Mouse (Mus musculus) neural tube, embryonic 14.5 days (tissue): ENCODE data around the gene Tkt. TPM values are rescaled to one million over a fixed set of nuclear protein-coding genes. Genes with fewer than 3 reads are reported as not detected.

Experiments used
- ATAC-seq: fragments of 200-750 bp; cut with Nextera tagmentation; 2 replicates; pipeline ENCODE4 v1.8.0; 2017; ENCODE audit warnings: low read depth, mild to moderate bottlenecking, moderate TSS enrichment, moderate library complexity
- H3K27ac ChIP-seq: fragments of 300-500 bp; sonication (generic); 2 replicates; pipeline ENCODE4 v1.5.1; 2014; ENCODE audit warnings: low read depth, mild to moderate bottlenecking, control low read depth, low read length, moderate library complexity, mixed read lengths
- H3K27me3 ChIP-seq: fragments of 300-500 bp; sonication (generic); 2 replicates; pipeline ENCODE4 v1.6.1; 2014; ENCODE audit warnings: low read length; ENCODE audit not compliant: control insufficient read depth, insufficient read depth
- H3K36me3 ChIP-seq: fragments of 300-500 bp; sonication (generic); 2 replicates; pipeline ENCODE4 v1.6.1; 2014; ENCODE audit warnings: low read length, mixed read lengths; ENCODE audit not compliant: control insufficient read depth, insufficient read depth
- H3K4me1 ChIP-seq: fragments of 300-500 bp; sonication (generic); 2 replicates; pipeline ENCODE4 v1.6.1; 2014; ENCODE audit warnings: low read length; ENCODE audit not compliant: control insufficient read depth, insufficient read depth
- H3K4me2 ChIP-seq: fragments of 300-500 bp; sonication (generic); 2 replicates; pipeline ENCODE4 v1.6.1; 2014; ENCODE audit warnings: mild to moderate bottlenecking, low read depth, low read length, control low read depth
- H3K4me3 ChIP-seq: fragments of 300-500 bp; sonication (generic); 2 replicates; pipeline ENCODE4 v1.5.1; 2014; ENCODE audit warnings: low read depth, low read length, control low read depth, mixed read lengths
- H3K9ac ChIP-seq: fragments of 300-500 bp; sonication (generic); replicated peaks from 2 replicates; pipeline ENCODE4 v1.6.1; 2014; ENCODE audit warnings: low read depth, mild to moderate bottlenecking, control low read depth, low read length, mixed read lengths
- H3K9me3 ChIP-seq: fragments of 300-500 bp; sonication (generic); 2 replicates; pipeline ENCODE4 v1.6.1; 2016; ENCODE audit warnings: low read length; ENCODE audit not compliant: control insufficient read depth
- WGBS: fragments of 180-500 bp; shearing (Covaris S2); extraction: QIAGEN DNeasy Blood & Tissue Kit; methylation state at CpG from one replicate; pipeline ENCODE4 v1.1.7; 2014; 5-methylcytosine and 5-hydroxymethylcytosine counted together
- polyA plus RNA-seq: library from polyadenylated mRNA; unstranded; fragments of >200 nt; fragmentation: Nextera tagmentation; extraction: Ambion mirVana; gene quantifications from 2 replicates; pipeline ENCODE4 v1.2.1, GENCODE M21; 2014

Tkt gene
- 81.9 and 169 TPM in 2 replicates for polyA plus RNA-seq

DNA sequence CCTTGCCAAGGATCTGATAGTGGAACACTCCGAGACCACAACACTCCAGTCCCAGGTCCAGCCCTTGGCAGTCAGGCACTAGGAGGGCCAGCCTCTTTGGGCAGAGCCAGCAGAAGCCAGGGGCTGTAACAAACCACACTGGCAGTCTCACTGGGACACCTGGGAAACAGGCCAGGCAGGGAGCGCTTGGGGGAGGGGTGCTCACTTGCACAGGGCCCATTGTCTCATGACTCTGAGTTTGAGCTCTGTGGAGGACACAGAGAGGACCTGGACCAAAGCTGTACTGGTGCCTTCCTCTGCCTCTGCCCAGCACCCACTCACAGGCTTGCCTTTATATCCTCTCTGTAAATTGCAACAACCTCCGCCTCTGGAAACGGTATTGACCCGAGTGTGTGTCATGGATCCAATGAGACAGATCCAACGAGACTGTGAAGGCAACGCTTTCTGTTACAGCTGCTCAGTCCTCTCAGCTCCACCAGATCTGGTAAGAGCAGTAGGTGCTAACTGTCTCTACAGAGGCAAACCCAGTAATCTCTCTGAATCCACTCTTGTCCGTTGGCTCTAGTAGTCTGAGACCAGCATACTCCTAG, at the start of gene Tkt:
Tkt (plus strand) TSS at position 229 of the 590 bp plus-strand sequence.
- Histone ChIP-seq H3K27me3 (no peaks in the 10 kb centered on the region), H3K27ac (peak within 1 kb of the TSS; percentile 94), H3K4me1 (peaks cover 25% of the 10 kb centered on the region), H3K36me3 (no peaks in the 10 kb centered on the region), H3K4me3 (peak within 1 kb of the TSS; percentile 62), H3K9me3 (no peaks in the 10 kb centered on the region), H3K9ac (peak within 1 kb of the TSS; percentile 95), H3K4me2 (peak within 1 kb of the TSS; percentile 91)
- whole genome bisulfite sequencing: 26% methylated on average over 8 of the region's 8 CpGs
- peak; percentile 31; the same call in 1 of the 2 replicates for ATAC-seq

GRCm38 (mm10) chr14:30504990-30505389, 43.2 kb upstream of the Tkt start:
- H3K36me3 ChIP-seq: peaks cover 35% of the 10 kb centered on the region
- 88% methylated on average over 5 of the region's 5 CpGs for WGBS
- no peak for ATAC-seq

DNA sequence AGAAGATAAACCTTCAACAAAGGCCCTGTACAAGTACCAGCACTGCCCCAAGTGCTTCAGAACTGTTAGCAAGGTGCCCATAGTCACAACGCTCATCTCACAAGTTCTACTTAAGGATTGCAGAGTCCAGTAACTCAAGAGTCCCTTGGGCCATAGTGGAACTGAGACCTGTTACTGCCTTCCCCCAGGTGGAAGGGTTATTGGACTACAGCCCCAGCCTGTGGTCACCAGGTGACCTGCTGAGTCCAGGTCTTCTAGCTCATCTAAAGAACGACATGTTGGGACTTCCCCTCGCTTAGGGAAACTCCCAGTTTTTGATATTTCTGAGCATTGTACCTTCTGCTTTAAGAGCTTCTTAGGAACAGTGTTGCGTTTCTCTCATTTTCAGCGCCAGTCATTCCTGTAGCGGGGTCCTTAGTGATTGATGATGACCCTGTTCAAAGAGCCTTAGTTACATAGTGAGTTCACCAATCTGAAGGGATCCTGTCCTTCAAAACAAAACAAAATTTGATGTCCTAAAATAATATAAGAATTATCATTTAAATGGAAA, 37.9 kb upstream of the Tkt start:
- WGBS: 95% methylated on average over 6 of the region's 6 CpGs
- Histone ChIP-seq H3K4me3 (no peak overlapping the region), H3K36me3 (peaks cover 30% of the 10 kb centered on the region), H3K4me2 (no peak overlapping the region), H3K27ac (no peak overlapping the region), H3K27me3 (no peaks in the 10 kb centered on the region), H3K9ac (no peak overlapping the region), H3K9me3 (no peaks in the 10 kb centered on the region), H3K4me1 (no peaks in the 10 kb centered on the region)
- ATAC-seq: no peak

More at GRCm38 (mm10) chr14:30504990-30505389, 43.2 kb upstream of the Tkt start:
- Histone ChIP-seq H3K4me3 (no peak overlapping the region), H3K9me3 (no peaks in the 10 kb centered on the region), H3K4me1 (no peaks in the 10 kb centered on the region), H3K4me2 (no peak overlapping the region), H3K27me3 (no peaks in the 10 kb centered on the region), H3K27ac (no peak overlapping the region), H3K9ac (no peak overlapping the region)

GRCm38 (mm10) chr14:30512896-30513295, 35.3 kb upstream of the Tkt start:
- Histone ChIP-seq H3K36me3 (0 out of 2 replicates have a peak, but pooled peaks cover 9% of the 10 kb centered on the region), H3K4me3 (no peak overlapping the region), H3K4me2 (no peak overlapping the region), H3K27ac (no peak overlapping the region), H3K9ac (no peak overlapping the region), H3K4me1 (no peaks in the 10 kb centered on the region), H3K27me3 (no peaks in the 10 kb centered on the region), H3K9me3 (no peaks in the 10 kb centered on the region)
- 91% methylated on average over 5 of the region's 5 CpGs for WGBS
- ATAC-seq: no peak

- Histone ChIP-seq H3K4me2 (no peak overlapping the region), H3K9me3 (no peaks in the 10 kb centered on the region), H3K9ac (no peak overlapping the region), H3K36me3 (peaks cover 20% of the 10 kb centered on the region), H3K27me3 (no peaks in the 10 kb centered on the region), H3K27ac (no peak overlapping the region), H3K4me3 (no peak overlapping the region), H3K4me1 (no peaks in the 10 kb centered on the region)
- ATAC-seq: no peak; the same call in 1 of the 2 replicates
- 92% methylated on average over 13 of the region's 13 CpGs for WGBS
Observed at GRCm38 (mm10) chr14:30515931-30516723, 32.0 kb upstream of the Tkt start.

GRCm38 (mm10) chr14:30519323-30519722, 28.8 kb upstream of the Tkt start:
- no peaks in the 10 kb centered on the region for H3K4me1 ChIP-seq
- H3K4me3 ChIP-seq: no peak overlapping the region
- no peak overlapping the region for H3K9ac ChIP-seq
- no peak overlapping the region for H3K4me2 ChIP-seq
- H3K36me3 ChIP-seq: peaks cover 32% of the 10 kb centered on the region
- WGBS: 84% methylated on average over 5 of the region's 5 CpGs
- ATAC-seq: no peak
- H3K9me3 ChIP-seq: no peaks in the 10 kb centered on the region
- H3K27ac ChIP-seq: no peak overlapping the region
- no peaks in the 10 kb centered on the region for H3K27me3 ChIP-seq

- Histone ChIP-seq H3K27me3 (no peaks in the 10 kb centered on the region), H3K4me1 (no peaks in the 10 kb centered on the region), H3K4me3 (no peak overlapping the region), H3K9me3 (no peaks in the 10 kb centered on the region), H3K9ac (no peak overlapping the region), H3K36me3 (peaks cover 45% of the 10 kb centered on the region), H3K4me2 (no peak overlapping the region), H3K27ac (no peak overlapping the region)
- WGBS: 80% methylated on average over 6 of the region's 6 CpGs
- no peak for ATAC-seq
Observed at GRCm38 (mm10) chr14:30523356-30523755, 24.8 kb upstream of the Tkt start.

DNA sequence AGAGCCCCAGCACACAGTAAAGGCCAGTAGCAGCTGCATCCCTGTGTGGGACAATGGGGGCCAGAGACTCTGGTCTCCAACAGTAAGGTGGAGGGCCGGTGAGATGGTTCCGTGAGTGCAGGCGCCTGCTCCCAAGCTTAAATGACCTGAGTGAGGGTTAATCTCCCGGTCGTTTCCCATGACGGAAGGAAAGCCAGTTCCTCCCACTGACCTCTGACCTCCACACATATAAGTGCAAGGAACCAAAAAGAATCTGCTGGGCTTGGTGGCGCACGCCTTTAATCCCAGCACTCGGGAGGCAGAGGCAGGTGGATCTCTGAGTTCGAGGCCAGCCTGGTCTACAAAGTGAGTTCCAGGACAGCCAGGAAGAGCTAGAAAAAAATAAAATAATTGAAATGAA, 19.8 kb upstream of the Tkt start:
- no peak overlapping the region for H3K27ac ChIP-seq
- no peaks in the 10 kb centered on the region for H3K27me3 ChIP-seq
- no peaks in the 10 kb centered on the region for H3K9me3 ChIP-seq
- H3K36me3 ChIP-seq: peaks cover 20% of the 10 kb centered on the region; the same call in 1 of the 2 replicates
- WGBS: 86% methylated on average over 10 of the region's 10 CpGs
- H3K4me3 ChIP-seq: no peak overlapping the region
- H3K9ac ChIP-seq: no peak overlapping the region
- ATAC-seq: no peak
- H3K4me1 ChIP-seq: no peaks in the 10 kb centered on the region
- no peak overlapping the region for H3K4me2 ChIP-seq

DNA sequence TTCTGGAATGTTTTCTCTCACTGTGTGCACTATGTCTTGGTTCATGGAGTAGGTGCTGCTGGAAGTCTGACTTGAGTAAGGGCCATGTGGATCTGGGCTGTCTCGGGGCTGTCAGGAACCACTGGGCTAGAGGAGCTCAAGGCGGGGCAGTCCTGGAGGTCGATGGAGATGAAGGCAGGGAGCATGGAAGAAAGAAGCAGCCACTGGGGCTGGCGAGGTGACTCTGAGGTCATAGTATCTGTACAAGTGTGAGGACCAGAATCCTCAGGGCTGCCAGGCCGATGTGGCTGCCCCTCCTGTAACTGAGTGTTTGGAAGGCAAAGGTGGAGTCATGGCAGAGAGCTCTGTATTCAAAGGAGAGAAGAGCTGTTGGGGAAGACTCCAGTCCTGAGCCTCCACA, 19.2 kb upstream of the Tkt start:
- no peaks in the 10 kb centered on the region for H3K27me3 ChIP-seq
- no peak overlapping the region for H3K4me3 ChIP-seq
- WGBS: 88% methylated on average over 5 of the region's 5 CpGs
- no peak overlapping the region for H3K4me2 ChIP-seq
- H3K36me3 ChIP-seq: peaks cover 14% of the 10 kb centered on the region; the same call in 1 of the 2 replicates
- no peaks in the 10 kb centered on the region for H3K4me1 ChIP-seq
- no peak overlapping the region for H3K9ac ChIP-seq
- no peak for ATAC-seq
- H3K9me3 ChIP-seq: no peaks in the 10 kb centered on the region
- no peak overlapping the region for H3K27ac ChIP-seq
